Mouse (Mus musculus) neural tube, embryonic 14.5 days (tissue): ENCODE measurements around the gene Tesc. TPM values are rescaled to one million over a fixed set of nuclear protein-coding genes. Genes with fewer than 3 reads are reported as not detected.

Source experiments
- ATAC-seq: fragments of 200-750 bp; cut with Nextera tagmentation; 2 replicates; pipeline ENCODE4 v1.8.0; 2017; ENCODE audit warnings: low read depth, mild to moderate bottlenecking, moderate TSS enrichment, moderate library complexity
- H3K27ac ChIP-seq: fragments of 300-500 bp; sonication (generic); 2 replicates; pipeline ENCODE4 v1.5.1; 2014; ENCODE audit warnings: low read depth, mild to moderate bottlenecking, control low read depth, low read length, moderate library complexity, mixed read lengths
- H3K27me3 ChIP-seq: fragments of 300-500 bp; sonication (generic); 2 replicates; pipeline ENCODE4 v1.6.1; 2014; ENCODE audit warnings: low read length; ENCODE audit not compliant: control insufficient read depth, insufficient read depth
- H3K36me3 ChIP-seq: fragments of 300-500 bp; sonication (generic); 2 replicates; pipeline ENCODE4 v1.6.1; 2014; ENCODE audit warnings: low read length, mixed read lengths; ENCODE audit not compliant: control insufficient read depth, insufficient read depth
- H3K4me1 ChIP-seq: fragments of 300-500 bp; sonication (generic); 2 replicates; pipeline ENCODE4 v1.6.1; 2014; ENCODE audit warnings: low read length; ENCODE audit not compliant: control insufficient read depth, insufficient read depth
- H3K4me2 ChIP-seq: fragments of 300-500 bp; sonication (generic); 2 replicates; pipeline ENCODE4 v1.6.1; 2014; ENCODE audit warnings: mild to moderate bottlenecking, low read depth, low read length, control low read depth
- H3K4me3 ChIP-seq: fragments of 300-500 bp; sonication (generic); 2 replicates; pipeline ENCODE4 v1.5.1; 2014; ENCODE audit warnings: low read depth, low read length, control low read depth, mixed read lengths
- H3K9ac ChIP-seq: fragments of 300-500 bp; sonication (generic); replicated peaks from 2 replicates; pipeline ENCODE4 v1.6.1; 2014; ENCODE audit warnings: low read depth, mild to moderate bottlenecking, control low read depth, low read length, mixed read lengths
- H3K9me3 ChIP-seq: fragments of 300-500 bp; sonication (generic); 2 replicates; pipeline ENCODE4 v1.6.1; 2016; ENCODE audit warnings: low read length; ENCODE audit not compliant: control insufficient read depth
- WGBS: fragments of 180-500 bp; shearing (Covaris S2); extraction: QIAGEN DNeasy Blood & Tissue Kit; methylation state at CpG from one replicate; pipeline ENCODE4 v1.1.7; 2014; 5-methylcytosine and 5-hydroxymethylcytosine counted together
- polyA plus RNA-seq: library from polyadenylated mRNA; unstranded; fragments of >200 nt; fragmentation: Nextera tagmentation; extraction: Ambion mirVana; gene quantifications from 2 replicates; pipeline ENCODE4 v1.2.1, GENCODE M21; 2014

The Tesc gene
- polyA plus RNA-seq, 1 experiment from 2014 or later: 2.2 TPM

GRCm38 (mm10) chr5:118099870-118100478 lies 72.4 kb downstream of the Tesc start:
- H3K9me3 ChIP-seq: no peaks in the 10 kb centered on the region
- H3K4me3 ChIP-seq: no peak overlapping the region
- H3K36me3 ChIP-seq: no peaks in the 10 kb centered on the region
- H3K4me1 ChIP-seq: peaks cover 22% of the 10 kb centered on the region
- ATAC-seq: peak; percentile 71
- no peak overlapping the region for H3K4me2 ChIP-seq
- no peaks in the 10 kb centered on the region for H3K27me3 ChIP-seq
- H3K9ac ChIP-seq: 0 out of 2 replicates have a peak overlapping the region, but pooled peaks have one; percentile 8
- H3K27ac ChIP-seq: peak overlapping the region; percentile 60; the same call in 1 of the 2 replicates
- WGBS: 45% methylated on average over 8 of the region's 8 CpGs

- H3K4me2 ChIP-seq: no peak overlapping the region
- peaks cover 18% of the 10 kb centered on the region for H3K4me1 ChIP-seq
- H3K9me3 ChIP-seq: no peaks in the 10 kb centered on the region
- H3K9ac ChIP-seq: no peak overlapping the region
- no peaks in the 10 kb centered on the region for H3K36me3 ChIP-seq
- H3K4me3 ChIP-seq: no peak overlapping the region
- 85% methylated on average over 8 of the region's 8 CpGs for WGBS
- ATAC-seq: no peak
- H3K27ac ChIP-seq: no peak overlapping the region
- H3K27me3 ChIP-seq: no peaks in the 10 kb centered on the region
These were observed 78.0 kb downstream of the Tesc start for GRCm38 (mm10) chr5:118105536-118105935.

GRCm38 (mm10) chr5:118106667-118107066 lies 79.1 kb downstream of the Tesc start:
- Histone ChIP-seq H3K27me3 (no peaks in the 10 kb centered on the region), H3K4me2 (no peak overlapping the region), H3K9me3 (no peaks in the 10 kb centered on the region), H3K4me3 (no peak overlapping the region), H3K36me3 (0 out of 2 replicates have a peak, but pooled peaks cover 5% of the 10 kb centered on the region), H3K27ac (no peak overlapping the region), H3K9ac (no peak overlapping the region), H3K4me1 (peaks cover 14% of the 10 kb centered on the region)
- 89% methylated on average over 10 of the region's 10 CpGs for WGBS
- ATAC-seq: no peak

GRCm38 (mm10) chr5:118108124-118108793 lies 80.7 kb downstream of the Tesc start:
- Histone ChIP-seq H3K4me3 (no peak overlapping the region), H3K9me3 (no peaks in the 10 kb centered on the region), H3K36me3 (0 out of 2 replicates have a peak, but pooled peaks cover 8% of the 10 kb centered on the region), H3K27ac (peak overlapping the region; percentile 45; the same call in 1 of the 2 replicates), H3K4me1 (peaks cover 14% of the 10 kb centered on the region), H3K4me2 (no peak overlapping the region), H3K27me3 (no peaks in the 10 kb centered on the region), H3K9ac (no peak overlapping the region)
- WGBS: 53% methylated on average over 17 of the region's 17 CpGs
- ATAC-seq: peak; percentile 65

- no peak for ATAC-seq
- WGBS: 81% methylated on average over 7 of the region's 7 CpGs
These were observed 81.4 kb downstream of the Tesc start for GRCm38 (mm10) chr5:118108794-118109440.

More at GRCm38 (mm10) chr5:118108794-118109440, 81.4 kb downstream of the Tesc start:
- Histone ChIP-seq H3K9me3 (no peaks in the 10 kb centered on the region), H3K4me3 (no peak overlapping the region), H3K27me3 (no peaks in the 10 kb centered on the region), H3K9ac (no peak overlapping the region), H3K4me2 (no peak overlapping the region), H3K4me1 (peaks cover 14% of the 10 kb centered on the region), H3K27ac (peak overlapping the region; percentile 45; the same call in 1 of the 2 replicates), H3K36me3 (0 out of 2 replicates have a peak, but pooled peaks cover 8% of the 10 kb centered on the region)

Other genes starting within 250 kb of the Tesc start
- gene Nos1, start 246.7 kb upstream of the Tesc start, polyA plus RNA-seq: 3.5 and 4.7 TPM in 2 replicates
- 143 and 159 TPM in 2 replicates for gene Fbxo21, start 51.0 kb upstream of the Tesc start, polyA plus RNA-seq
- 16.5 and 20.4 TPM in 2 replicates for gene Fbxw8, start 127.7 kb downstream of the Tesc start, polyA plus RNA-seq
- 3.5 and 3.9 TPM in 2 replicates for gene Hrk, start 136.9 kb downstream of the Tesc start, polyA plus RNA-seq
- gene Rnft2, start 217.4 kb downstream of the Tesc start, polyA plus RNA-seq: 11.8 and 20.3 TPM in 2 replicates
- 15.7 and 16.0 TPM in 2 replicates for gene 2410131K14Rik, start 217.5 kb downstream of the Tesc start, polyA plus RNA-seq